8 mouse cellular contexts compared by ENCODE assay signal in genomic region chr11:106737178-106737621, GRCm38 (mm10). TPM values are rescaled to one million over a fixed set of nuclear protein-coding genes. Genes with fewer than 3 reads are reported as not detected.
DNase-seq lines count a peak whose midpoint lies in the region; ATAC-seq and TF ChIP-seq lines count a peak whose summit lies in the region.

No protein-coding gene starts in this region.

- H3K4me3 ChIP-seq in hindbrain, postnatal 0 days (ENCODE audit: low read length) = no peak overlapping the region
- H3K4me3 ChIP-seq in midbrain, embryonic 16.5 days (ENCODE audit: low read depth, low read length) = no peak overlapping the region

- H3K27ac ChIP-seq in hindbrain, postnatal 0 days = peak overlapping the region; percentile 62
- peak overlapping the region; percentile 93 for H3K27ac ChIP-seq in midbrain, embryonic 16.5 days (ENCODE audit: low read length)

- whole genome bisulfite sequencing in hindbrain, postnatal 0 days = 7% methylated on average over 12 of the region's 12 CpGs
- WGBS in midbrain, embryonic 16.5 days = 5% methylated on average over 12 of the region's 12 CpGs

- peaks cover 11% of the 10 kb centered on the region; the same call in 1 of the 2 replicates for H3K4me1 ChIP-seq in hindbrain, postnatal 0 days (ENCODE audit: insufficient read depth, low read length)
- peaks cover 21% of the 10 kb centered on the region for H3K4me1 ChIP-seq in midbrain, embryonic 16.5 days (ENCODE audit: control insufficient read depth, insufficient read depth, low read length)

- intact Hi-C loops in gastrocnemius, postnatal 36 days (cut with DNase I) = loop anchor here (5.0 kb wide), 1 partner anchor 35 kb away; no protein-coding TSS in a partner anchor

- peak overlapping the region; percentile 33; the same call in 1 of the 2 replicates for H3K9ac ChIP-seq in hindbrain, postnatal 0 days (replicated peaks; ENCODE audit: low read length)
- peak overlapping the region; percentile 60 for H3K9ac ChIP-seq in midbrain, embryonic 16.5 days (ENCODE audit: low read depth, low read length)

- peak; percentile 25 to 27 for DNase-seq in gastrocnemius, postnatal 36 days
- no peak for DNase-seq in gastrocnemius, postnatal 4 days (ENCODE audit: low spot score in 2 of 2)
- peak; percentile 69 for DNase-seq in hindbrain, postnatal 0 days (ENCODE audit: low spot score)
- DNase-seq in left cerebral cortex, adult 11 months (ENCODE audit: low spot score) = peak; percentile 18
- no peak for DNase-seq in MN1 (ENCODE audit: low spot score)

- peak; percentile 48 for ATAC-seq in granulocyte monocyte progenitor cell, adult 5-6 weeks (replicated peaks; ENCODE audit: poor library complexity, severe bottlenecking)
- ATAC-seq in hindbrain, postnatal 0 days = peak; percentile 69; the same call in 1 of the 2 replicates
- peak; percentile 85 for ATAC-seq in midbrain, embryonic 16.5 days
- no peak for ATAC-seq in activated CD4-positive, CD25-positive, alpha-beta regulatory T cell, adult 4 months

- no peaks in the 10 kb centered on the region for H3K27me3 ChIP-seq in hindbrain, postnatal 0 days (ENCODE audit: insufficient read depth, low read length)
- H3K27me3 ChIP-seq in midbrain, embryonic 16.5 days (ENCODE audit: control insufficient read depth, insufficient read depth, low read depth, low read length) = no peaks in the 10 kb centered on the region

- no peak for TF ChIP-seq CTCF in hindbrain, postnatal 0 days (IDR thresholded peaks at IDR 0.05; ENCODE audit: low read depth)

- no peaks in the 10 kb centered on the region for H3K9me3 ChIP-seq in hindbrain, postnatal 0 days (ENCODE audit: low read length)
- no peaks in the 10 kb centered on the region for H3K9me3 ChIP-seq in midbrain, embryonic 16.5 days (replicated peaks; ENCODE audit: control insufficient read depth, low read length, poor library complexity, severe bottlenecking)

- H3K36me3 ChIP-seq in hindbrain, postnatal 0 days (ENCODE audit: insufficient read depth, low read length) = no peaks in the 10 kb centered on the region
- no peaks in the 10 kb centered on the region for H3K36me3 ChIP-seq in midbrain, embryonic 16.5 days (ENCODE audit: control insufficient read depth, insufficient read depth, low read length)

- no peak overlapping the region for H3K4me2 ChIP-seq in hindbrain, postnatal 0 days (ENCODE audit: low read depth, low read length)
- H3K4me2 ChIP-seq in midbrain, embryonic 16.5 days (ENCODE audit: low read length) = peak overlapping the region; percentile 19; the same call in 1 of the 2 replicates

RNA-seq across cellular contexts. Expression of gene Pecam1, which starts 13.2 kb away (rescaled TPM):
- 10 to 100 TPM; 33.7 to 36.2 TPM for total RNA-seq in gastrocnemius, postnatal 36 days (2021)
- total RNA-seq in gastrocnemius, postnatal 4 days (2021) = 100 to 1,000 TPM; 123 to 126 TPM
- total RNA-seq in granulocyte monocyte progenitor cell, adult 5-6 weeks (2014; fragmentation: Nextera tagmentation) = 69.6 and 75.1 TPM in 2 replicates
- 46.1 and 46.6 TPM in 2 replicates for total RNA-seq in granulocyte monocyte progenitor cell, adult 5-6 weeks (2017)
- total RNA-seq in hindbrain, postnatal 0 days (2014; rRNA removed) = 19.2 and 20.1 TPM in 2 replicates
- 10.9 and 11.2 TPM in 2 replicates for polyA plus RNA-seq in hindbrain, postnatal 0 days (2015; fragmentation: Nextera tagmentation; extraction: Ambion mirVana)
- polyA plus RNA-seq in midbrain, embryonic 16.5 days (2015; fragmentation: Nextera tagmentation; extraction: Ambion mirVana) = 14.1 and 15.7 TPM in 2 replicates
- polyA plus RNA-seq in activated CD4-positive, CD25-positive, alpha-beta regulatory T cell, adult 4 months (2017; shearing (Covaris generic)) = 100 to 1,000 TPM; 102 TPM

RNA-seq across cellular contexts. Expression of gene Milr1, which starts 13.8 kb away (rescaled TPM):
- under 1 TPM; 0.22 to 0.28 TPM for total RNA-seq in gastrocnemius, postnatal 36 days (2021)
- total RNA-seq in gastrocnemius, postnatal 4 days (2021) = 1 to 10 TPM; 1.1 to 1.8 TPM
- total RNA-seq in granulocyte monocyte progenitor cell, adult 5-6 weeks (2014; fragmentation: Nextera tagmentation) = 50.5 and 64.3 TPM in 2 replicates
- total RNA-seq in granulocyte monocyte progenitor cell, adult 5-6 weeks (2017) = 72.3 and 85.6 TPM in 2 replicates
- total RNA-seq in hindbrain, postnatal 0 days (2014; rRNA removed) = 0.40 TPM in 1 of 2 replicates, not detected in the other
- 0.56 and 0.72 TPM in 2 replicates for polyA plus RNA-seq in hindbrain, postnatal 0 days (2015; fragmentation: Nextera tagmentation; extraction: Ambion mirVana)
- 0.89 and 0.99 TPM in 2 replicates for polyA plus RNA-seq in midbrain, embryonic 16.5 days (2015; fragmentation: Nextera tagmentation; extraction: Ambion mirVana)
- polyA plus RNA-seq in activated CD4-positive, CD25-positive, alpha-beta regulatory T cell, adult 4 months (2017; shearing (Covaris generic)) = 10 to 100 TPM; 11.9 to 12.1 TPM

RNA-seq across cellular contexts. Expression of gene Polg2, which starts 42.1 kb away (rescaled TPM):
- total RNA-seq in gastrocnemius, postnatal 36 days (2021) = 1 to 10 TPM; 3.1 to 3.2 TPM
- total RNA-seq in gastrocnemius, postnatal 4 days (2021) = 1 to 10 TPM; 8.2 TPM
- total RNA-seq in granulocyte monocyte progenitor cell, adult 5-6 weeks (2014; fragmentation: Nextera tagmentation) = 11.0 and 27.3 TPM in 2 replicates
- total RNA-seq in granulocyte monocyte progenitor cell, adult 5-6 weeks (2017) = 13.0 and 18.4 TPM in 2 replicates
- 8.3 and 12.9 TPM in 2 replicates for total RNA-seq in hindbrain, postnatal 0 days (2014; rRNA removed)
- 9.5 and 11.4 TPM in 2 replicates for polyA plus RNA-seq in hindbrain, postnatal 0 days (2015; fragmentation: Nextera tagmentation; extraction: Ambion mirVana)
- 9.4 and 9.6 TPM in 2 replicates for polyA plus RNA-seq in midbrain, embryonic 16.5 days (2015; fragmentation: Nextera tagmentation; extraction: Ambion mirVana)
- 10 to 100 TPM; 10.2 to 14.9 TPM for polyA plus RNA-seq in activated CD4-positive, CD25-positive, alpha-beta regulatory T cell, adult 4 months (2017; shearing (Covaris generic))

RNA-seq across cellular contexts. Expression of gene Ddx5, which starts 51.8 kb away (rescaled TPM):
- 100 to 1,000 TPM; 185 to 233 TPM for total RNA-seq in gastrocnemius, postnatal 36 days (2021)
- total RNA-seq in gastrocnemius, postnatal 4 days (2021) = 100 to 1,000 TPM; 388 to 472 TPM
- 653 and 662 TPM in 2 replicates for total RNA-seq in granulocyte monocyte progenitor cell, adult 5-6 weeks (2014; fragmentation: Nextera tagmentation)
- total RNA-seq in granulocyte monocyte progenitor cell, adult 5-6 weeks (2017) = 1,291 and 1,523 TPM in 2 replicates
- 288 and 416 TPM in 2 replicates for total RNA-seq in hindbrain, postnatal 0 days (2014; rRNA removed)
- polyA plus RNA-seq in hindbrain, postnatal 0 days (2015; fragmentation: Nextera tagmentation; extraction: Ambion mirVana) = 272 and 274 TPM in 2 replicates
- polyA plus RNA-seq in midbrain, embryonic 16.5 days (2015; fragmentation: Nextera tagmentation; extraction: Ambion mirVana) = 365 and 425 TPM in 2 replicates
- polyA plus RNA-seq in activated CD4-positive, CD25-positive, alpha-beta regulatory T cell, adult 4 months (2017; shearing (Covaris generic)) = 100 to 1,000 TPM; 413 to 476 TPM

RNA-seq across cellular contexts. Expression of gene Cep95, which starts 51.9 kb away (rescaled TPM):
- total RNA-seq in gastrocnemius, postnatal 36 days (2021) = 1 to 10 TPM; 3.1 to 3.9 TPM
- 10 to 100 TPM in 1 of 2 experiments, 1 to 10 TPM in 1; 8.9 to 12.5 TPM for total RNA-seq in gastrocnemius, postnatal 4 days (2021)
- 16.4 and 37.4 TPM in 2 replicates for total RNA-seq in granulocyte monocyte progenitor cell, adult 5-6 weeks (2014; fragmentation: Nextera tagmentation)
- total RNA-seq in granulocyte monocyte progenitor cell, adult 5-6 weeks (2017) = 18.3 and 19.9 TPM in 2 replicates
- total RNA-seq in hindbrain, postnatal 0 days (2014; rRNA removed) = 2.6 and 9.0 TPM in 2 replicates
- polyA plus RNA-seq in hindbrain, postnatal 0 days (2015; fragmentation: Nextera tagmentation; extraction: Ambion mirVana) = 7.2 and 8.7 TPM in 2 replicates
- 16.2 and 17.8 TPM in 2 replicates for polyA plus RNA-seq in midbrain, embryonic 16.5 days (2015; fragmentation: Nextera tagmentation; extraction: Ambion mirVana)
- polyA plus RNA-seq in activated CD4-positive, CD25-positive, alpha-beta regulatory T cell, adult 4 months (2017; shearing (Covaris generic)) = 10 to 100 TPM; 26.9 to 33.3 TPM

Comparison
In these comparisons a context has a peak if more than half of its experiments do, and no peak if none do; other contexts are left out.
1. DNase-seq: peak in gastrocnemius, postnatal 36 days (2 of 2), hindbrain, postnatal 0 days (single experiment) and left cerebral cortex, adult 11 months (single experiment); none in gastrocnemius, postnatal 4 days (0 of 2) and MN1 (single experiment).
2. RNA of gene Milr1, which starts 13.8 kb away (total RNA-seq): 50.5 to 85.6 TPM in granulocyte monocyte progenitor cell, adult 5-6 weeks; 1.1 to 1.8 TPM in gastrocnemius, postnatal 4 days, 0.22 to 0.28 TPM in gastrocnemius, postnatal 36 days and 0.40 TPM in hindbrain, postnatal 0 days; every median in the first group is over 10 times any median in the second.